Mouse (Mus musculus) layer of hippocampus, adult 9-10 months (tissue): Measurements from ENCODE around the gene Snrk.
"Not testable (repeated sequence)": the region's sequence is repeated elsewhere in the genome, so short reads cannot be mapped to it uniquely, and the experiment has no call there.

Experiments used
- DNase-seq: peaks from one replicate; pipeline ENCODE4 v3.0.0; 2022; ENCODE audit warnings: low spot score

The Snrk gene

DNA sequence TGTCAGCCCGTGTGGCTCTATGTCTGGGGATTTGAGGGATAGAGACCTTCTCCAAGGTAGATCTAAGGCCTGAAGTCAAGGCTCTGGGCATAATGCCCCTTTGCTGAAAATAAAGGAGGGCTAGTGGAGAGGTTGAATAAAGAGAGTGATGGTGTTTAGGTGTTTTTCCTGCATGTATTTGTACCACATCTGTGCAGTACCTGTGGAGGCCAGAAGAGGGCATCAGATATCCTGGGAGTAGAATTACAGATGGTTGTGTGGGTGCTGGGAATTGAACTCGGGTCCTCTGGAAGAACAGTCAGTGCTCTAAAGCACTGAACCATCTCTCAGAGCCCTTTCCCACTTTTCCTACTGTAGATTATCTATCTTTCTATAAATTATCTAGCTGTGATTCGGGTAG is 27.7 kb downstream of the Snrk start:
- no peak for DNase-seq

DNA sequence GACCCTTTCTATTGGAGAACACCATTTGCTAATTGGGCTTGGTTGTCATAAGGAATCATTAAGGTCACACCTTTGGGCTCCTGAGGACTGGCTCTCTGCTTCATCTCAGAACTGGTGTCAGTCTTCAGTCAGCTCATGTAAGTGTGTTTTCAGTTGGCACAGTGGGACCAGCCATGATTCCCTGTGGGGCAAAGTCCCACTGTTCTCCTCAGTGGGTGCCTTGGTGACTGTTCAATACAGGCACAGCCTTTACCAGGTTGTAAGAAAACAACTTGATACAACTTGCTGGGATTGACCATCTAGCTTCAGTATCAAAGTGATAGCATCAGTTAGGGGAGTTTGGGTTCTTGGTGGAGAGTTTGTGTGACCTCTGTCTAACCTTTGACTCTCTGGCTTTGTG is 28.6 kb downstream of the Snrk start:
- no peak for DNase-seq

DNA sequence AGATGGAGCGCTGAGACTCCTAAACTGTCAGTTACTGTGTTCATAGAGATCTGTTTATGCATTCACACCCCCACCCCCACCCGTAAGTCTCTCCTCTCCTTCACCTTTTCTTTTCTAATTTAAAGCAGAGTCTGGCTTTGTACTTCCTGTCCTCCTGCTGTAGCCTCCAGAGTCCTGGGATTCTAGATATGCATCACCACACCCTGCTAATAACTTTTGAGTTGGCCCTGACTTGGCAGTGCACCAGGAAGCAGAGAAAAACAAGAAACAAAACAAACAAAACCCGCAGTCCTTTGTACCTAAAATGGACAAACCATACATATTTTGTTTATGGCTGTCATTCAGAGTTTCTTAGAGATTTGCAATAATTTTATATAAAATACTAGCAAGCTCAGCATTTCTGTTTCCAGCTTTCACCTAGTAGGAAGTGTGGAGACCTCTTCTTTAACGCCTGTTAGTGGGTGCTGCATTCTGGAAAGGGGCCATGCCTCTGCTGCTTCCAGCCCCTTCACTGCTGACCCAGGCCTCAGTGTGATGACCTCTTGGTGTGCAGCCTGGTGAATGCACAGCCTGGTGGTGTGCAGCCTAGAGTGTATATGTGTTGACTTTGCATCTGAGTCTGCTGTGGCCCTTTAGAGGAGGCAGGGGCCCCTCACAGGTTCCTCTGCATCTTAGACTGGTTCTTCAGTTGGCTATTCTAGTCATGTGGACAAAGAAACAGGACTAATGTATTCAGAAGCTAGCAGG is 29.2 kb downstream of the Snrk start:
- DNase-seq, result no peak

DNA sequence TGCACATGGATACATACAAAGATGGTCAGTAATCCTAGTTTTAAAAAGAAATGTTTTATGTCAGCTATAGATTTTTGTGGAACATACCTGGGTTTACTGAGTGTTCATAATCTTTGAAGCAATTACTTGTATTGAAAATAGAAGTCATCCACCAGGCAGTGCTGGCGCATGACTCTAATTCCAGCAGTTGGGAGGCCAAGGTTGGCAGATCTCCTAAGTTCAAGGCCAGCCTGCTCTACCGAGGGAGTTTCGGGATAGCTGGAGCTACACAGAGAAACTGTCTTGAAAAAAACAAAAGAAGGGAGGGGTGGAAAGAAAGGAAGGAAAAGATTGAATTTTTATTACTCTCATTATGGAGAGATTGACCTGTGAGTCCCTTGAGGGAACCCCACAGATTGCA is 31.3 kb downstream of the Snrk start:
- DNase-seq, result no peak

DNA sequence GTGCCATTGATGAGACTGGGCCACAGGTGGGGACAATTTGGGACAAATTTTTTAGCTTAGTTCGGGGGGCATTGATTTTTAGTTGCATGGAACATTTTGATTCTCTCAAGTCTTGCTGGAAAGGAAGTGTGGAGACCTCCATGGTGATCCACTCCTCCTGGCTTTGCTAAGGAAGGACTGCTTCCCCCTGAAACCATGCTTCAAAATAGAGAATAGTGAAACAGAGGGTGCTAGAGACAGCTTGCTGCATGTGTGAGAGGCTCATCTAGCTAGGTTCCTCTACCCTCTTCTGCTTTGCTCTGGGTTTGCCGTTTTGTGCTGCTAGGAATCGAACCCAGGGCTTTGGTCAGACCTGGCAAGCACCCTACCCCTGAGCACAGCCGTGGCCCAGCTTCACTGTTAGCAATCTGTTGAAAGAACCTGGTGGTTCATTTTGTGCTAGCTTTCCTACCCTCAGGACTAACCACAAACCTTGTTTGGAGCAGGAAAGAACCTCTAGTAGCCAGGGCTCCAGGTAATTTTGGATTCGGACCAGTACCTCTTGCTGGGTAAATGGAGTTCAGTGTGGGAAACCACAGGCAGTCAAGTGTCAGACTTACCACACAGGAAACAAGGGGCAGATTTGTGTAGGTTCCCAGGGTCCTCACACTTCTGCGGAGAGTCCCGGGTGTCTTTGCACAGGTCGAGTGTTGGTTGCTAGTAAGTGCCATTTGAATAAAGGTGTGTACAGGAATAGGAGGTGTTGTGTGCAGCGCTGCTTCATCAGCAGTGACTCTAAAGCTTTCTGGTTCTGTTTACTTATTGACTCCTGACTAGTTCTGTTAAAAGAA is 33.1 kb downstream of the Snrk start:
- DNase-seq, result no peak

DNA sequence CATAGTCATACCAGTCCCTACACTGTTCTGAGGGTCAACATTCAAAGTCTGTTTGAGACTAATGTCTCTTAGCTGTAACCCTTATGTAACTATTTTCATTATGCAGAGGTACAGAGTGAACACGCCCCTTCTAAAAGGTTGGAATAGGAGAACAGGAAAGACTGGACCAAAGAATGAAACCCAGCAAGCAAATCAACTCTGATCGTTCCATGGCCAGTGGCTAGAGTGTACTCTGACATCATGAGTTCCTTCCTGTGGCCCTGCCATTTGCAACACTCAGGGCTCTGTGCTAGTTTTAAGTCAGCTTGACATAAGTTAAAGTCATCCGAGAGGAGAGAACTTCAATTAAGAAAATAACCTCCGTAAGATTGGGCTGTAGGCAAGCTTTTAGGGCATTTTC is 35.0 kb downstream of the Snrk start:
- no peak for DNase-seq

DNA sequence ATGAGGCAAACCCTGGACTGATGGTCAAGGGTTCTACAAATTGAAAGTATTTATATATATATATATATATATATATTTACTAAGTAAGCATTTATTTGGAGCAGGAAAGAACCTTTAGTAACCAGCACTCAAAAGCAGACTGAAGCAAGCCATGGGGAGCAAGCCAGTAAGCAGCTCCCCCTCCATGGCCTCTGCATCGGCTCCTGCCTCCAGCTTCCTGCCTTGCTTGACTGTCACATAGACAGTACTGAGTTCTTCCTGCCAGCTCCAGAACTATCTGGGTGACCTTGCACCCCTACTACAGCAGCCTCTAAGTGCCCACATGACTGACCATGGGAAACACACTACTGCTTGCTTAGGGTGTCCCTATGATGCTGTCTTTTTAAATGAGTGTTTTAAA is 35.4 kb downstream of the Snrk start:
- no peak for DNase-seq

DNA sequence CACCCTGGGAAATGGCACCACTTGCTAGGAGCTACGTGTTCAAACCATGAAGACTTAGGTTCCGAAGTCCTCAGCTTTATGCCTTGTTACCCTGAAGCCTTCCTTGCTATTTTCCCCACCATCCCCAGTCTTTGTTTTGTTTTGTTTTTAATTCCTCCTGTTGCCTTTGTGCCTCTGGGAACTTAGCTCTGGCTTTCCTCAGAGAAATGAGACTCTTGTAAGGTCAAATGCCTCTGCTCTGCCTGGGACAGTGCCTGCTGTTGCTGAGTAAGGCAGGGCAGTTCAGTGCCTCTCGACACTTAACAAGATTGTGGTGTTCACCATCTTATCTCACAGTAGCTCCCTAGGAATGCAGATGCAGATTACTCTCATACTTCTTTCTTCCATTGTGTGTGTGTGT is 36.4 kb downstream of the Snrk start:
- DNase-seq, result no peak

DNA sequence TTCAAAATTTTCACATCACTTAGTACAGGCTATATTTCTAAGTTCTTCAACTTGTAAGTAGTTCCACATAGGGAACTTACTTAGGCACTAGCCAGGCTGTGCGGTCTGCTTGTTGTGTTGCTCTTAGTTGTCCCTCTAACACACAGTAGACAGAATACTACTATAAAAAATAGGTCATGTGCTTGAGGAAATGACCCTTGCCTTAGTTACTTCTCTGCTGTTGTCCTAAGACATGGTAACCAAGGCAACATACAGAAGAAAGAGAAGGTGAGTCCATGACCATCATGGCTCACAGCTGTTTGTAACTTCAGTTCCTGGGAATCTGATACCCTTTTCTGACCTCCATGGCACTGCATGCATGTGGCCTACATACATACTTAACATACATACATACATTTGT is 38.1 kb downstream of the Snrk start:
- DNase-seq, result no peak

DNA sequence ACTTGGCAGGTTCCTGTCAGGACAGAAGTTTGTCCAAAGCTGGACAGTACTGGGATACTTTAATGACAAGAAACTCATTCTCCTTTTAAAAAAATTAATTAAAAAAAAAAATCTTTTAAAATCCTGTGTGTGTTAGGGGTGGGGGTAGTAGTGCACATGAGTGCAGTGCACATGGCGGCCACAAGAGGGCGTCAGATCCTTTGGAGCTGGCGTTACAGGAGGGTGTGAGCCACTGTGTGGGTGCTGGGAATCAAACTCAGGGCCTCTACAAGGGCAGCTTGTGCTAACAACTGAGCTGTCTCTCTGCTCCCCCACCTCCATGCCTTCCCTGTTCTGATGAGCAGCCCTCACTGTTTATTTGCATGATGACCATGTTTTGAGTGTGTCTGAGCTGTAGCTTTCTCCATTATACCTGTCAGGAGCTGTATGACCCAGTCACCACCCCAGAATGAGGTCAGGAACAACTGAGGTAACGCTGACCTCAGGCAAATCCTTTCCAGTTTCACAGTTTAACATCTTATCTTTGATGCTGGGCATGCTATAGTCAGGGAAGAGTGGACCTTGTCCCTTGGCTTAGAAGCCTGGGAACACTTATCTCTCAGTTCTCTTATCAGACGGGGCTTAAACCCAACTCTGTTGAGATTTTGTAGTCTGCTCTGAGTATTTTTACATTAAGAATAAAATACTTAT is 39.5 kb downstream of the Snrk start:
- no peak for DNase-seq

DNA sequence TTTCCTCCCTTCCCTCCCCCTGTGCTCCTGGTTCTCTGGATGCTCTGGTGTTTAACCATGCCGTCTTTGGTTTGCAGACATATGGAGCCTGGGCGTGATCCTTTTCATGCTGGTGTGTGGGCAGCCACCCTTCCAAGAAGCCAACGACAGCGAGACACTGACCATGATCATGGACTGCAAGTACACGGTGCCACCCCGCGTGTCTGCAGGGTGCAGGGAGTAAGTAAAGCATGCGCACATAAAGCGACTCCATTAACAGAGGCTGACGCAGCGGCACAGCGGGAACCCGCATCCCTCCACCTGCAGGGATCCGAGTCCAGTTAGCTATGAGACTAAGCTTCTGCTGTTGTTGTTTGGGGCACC is 40.0 kb downstream of the Snrk start:
- DNase-seq, result no peak

DNA sequence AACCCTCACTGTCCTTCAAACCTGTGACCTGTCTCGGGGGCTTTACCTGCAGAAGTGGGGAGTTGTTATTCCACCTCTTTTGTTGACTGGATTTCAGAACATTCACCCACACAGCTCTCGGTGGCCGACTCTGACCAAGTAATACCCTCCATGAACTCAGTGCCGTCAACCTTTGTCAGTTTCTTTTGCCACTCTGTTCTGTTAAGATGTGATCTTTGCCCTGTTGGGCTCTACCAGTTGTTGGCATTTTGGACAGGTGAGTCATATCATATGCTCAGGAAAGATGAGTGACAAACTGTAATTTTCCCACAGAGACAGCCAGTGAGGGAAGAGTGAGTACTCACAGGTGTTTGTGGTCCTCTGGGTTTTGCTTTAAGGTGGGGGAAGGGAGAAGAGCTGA is 47.5 kb downstream of the Snrk start:
- DNase-seq, result no peak

DNA sequence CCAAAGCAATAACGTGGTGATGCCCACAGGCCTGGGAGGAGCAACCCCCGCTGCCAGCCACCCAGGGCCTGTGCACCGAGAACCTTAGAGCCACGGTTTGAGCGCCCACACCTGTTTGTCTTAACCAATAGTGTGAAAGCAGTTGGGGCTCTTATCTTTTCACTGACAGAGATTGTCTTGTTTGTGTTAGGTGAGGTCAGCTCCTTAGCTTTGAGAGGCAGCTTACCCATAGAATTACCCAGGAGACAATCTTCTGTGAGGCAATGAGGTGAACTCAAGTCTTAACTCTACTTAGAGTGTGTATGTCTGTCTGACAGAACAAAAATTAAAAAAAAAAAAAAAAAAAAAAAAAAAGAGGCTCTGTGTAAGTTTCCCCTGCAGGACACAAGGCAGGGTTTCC is 50.7 kb downstream of the Snrk start:
- DNase-seq, result not testable (repeated sequence)

DNA sequence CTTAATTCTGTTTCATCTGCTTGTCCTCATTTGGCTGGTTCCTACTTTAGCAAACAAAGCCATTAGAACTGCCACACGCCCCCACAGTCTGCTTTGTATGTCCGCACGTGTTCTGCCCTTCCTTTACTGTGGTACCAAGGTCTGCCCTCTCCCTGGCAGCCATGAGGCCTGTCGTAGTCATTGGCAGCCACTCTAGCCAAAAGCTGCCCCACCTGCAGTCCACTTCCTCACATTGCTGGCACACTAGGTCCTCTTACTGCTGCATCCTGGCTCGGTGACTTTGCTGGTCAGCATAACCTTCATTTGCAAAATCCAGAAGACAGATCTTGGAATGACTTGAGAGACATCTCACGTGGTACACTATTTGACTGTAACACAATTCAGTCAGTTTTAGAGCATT is 52.8 kb downstream of the Snrk start:
- DNase-seq, result no peak

DNA sequence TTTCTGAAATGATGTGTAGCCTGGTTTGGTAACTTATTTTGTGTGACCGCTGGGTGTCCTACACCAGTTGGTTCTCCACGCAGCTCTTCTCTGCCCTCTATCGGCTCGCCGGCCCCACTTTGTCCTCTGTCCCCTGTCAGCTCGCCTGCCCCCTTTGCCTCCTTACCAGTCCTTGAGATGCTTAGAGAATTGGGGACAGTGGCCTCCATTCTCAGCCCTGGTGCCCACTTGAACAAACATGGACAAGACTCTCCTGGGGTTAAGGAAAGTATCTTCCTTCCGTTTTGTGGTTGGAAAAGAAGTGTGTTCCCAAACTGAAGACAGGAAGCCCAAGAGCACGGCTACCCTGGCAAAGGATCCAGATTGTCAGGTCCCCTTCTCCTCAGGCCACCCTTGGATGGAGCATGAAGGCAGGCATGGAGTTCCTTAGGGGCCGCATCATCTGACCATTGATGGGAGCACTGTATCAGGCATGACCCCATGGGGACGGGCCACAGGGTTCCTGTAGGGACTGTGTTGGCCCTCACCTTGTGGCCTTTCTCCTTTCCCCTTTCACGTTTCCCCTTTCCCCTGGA is 55.6 kb downstream of the Snrk start:
- DNase-seq, result no peak

DNA sequence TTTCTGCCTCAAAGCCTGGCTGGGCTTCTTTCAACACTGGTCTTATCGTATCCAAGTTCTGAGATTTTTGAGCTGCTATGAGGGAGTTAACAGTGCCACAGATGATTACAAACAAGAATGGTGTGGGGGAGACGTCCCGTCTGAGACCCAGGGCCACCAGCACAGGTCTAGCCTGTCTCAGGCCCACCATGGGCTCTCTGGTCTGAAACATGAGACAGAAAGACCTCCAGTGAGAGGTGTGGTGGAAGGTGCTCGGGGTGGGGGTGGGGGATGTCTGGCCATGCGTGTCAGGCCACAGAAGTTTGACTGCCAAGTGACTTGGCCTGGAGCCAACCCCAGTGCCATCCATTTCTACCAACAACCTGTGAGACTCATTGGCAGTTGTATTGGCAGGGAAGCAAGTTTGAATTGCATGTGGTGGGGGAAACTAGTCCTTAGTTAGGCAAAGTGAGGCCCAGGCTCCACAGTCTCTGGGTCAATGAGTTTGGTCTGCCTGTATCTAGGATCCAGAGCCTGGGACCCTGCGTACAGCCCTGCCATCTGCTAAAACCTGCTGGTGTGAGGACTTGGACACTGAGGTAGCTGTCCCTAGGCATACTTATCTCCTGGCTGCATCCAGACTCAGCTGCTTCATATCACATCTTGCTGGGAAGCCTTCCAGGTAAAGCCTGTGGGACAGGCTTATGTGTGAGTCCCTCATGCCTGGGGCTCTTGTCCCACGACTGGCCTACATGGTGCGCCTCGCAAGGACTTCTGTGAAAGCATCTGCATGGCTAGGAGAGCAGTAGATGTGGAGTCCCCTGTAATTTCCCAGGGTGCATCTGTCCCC is 56.6 kb downstream of the Snrk start:
- no peak for DNase-seq

DNA sequence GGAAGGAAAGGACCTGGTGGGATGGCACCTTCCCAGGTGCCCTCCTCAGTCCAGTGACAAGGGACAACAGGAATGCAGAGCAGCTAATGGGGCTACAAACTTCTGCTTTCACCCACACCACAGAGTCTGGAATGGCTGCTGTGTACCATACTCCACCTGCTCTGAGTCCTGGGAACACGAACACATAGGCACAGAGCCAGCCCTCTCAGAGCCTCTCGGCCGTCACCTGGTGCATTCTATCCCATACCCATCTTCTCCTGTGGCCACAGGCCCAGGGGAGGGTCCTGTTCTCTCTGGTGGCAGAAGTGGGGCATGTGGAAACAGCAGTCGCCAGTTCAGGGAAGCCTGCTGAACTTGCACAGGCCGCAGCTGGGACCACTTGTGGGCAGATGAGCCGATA is 57.7 kb downstream of the Snrk start:
- DNase-seq, result no peak

DNA sequence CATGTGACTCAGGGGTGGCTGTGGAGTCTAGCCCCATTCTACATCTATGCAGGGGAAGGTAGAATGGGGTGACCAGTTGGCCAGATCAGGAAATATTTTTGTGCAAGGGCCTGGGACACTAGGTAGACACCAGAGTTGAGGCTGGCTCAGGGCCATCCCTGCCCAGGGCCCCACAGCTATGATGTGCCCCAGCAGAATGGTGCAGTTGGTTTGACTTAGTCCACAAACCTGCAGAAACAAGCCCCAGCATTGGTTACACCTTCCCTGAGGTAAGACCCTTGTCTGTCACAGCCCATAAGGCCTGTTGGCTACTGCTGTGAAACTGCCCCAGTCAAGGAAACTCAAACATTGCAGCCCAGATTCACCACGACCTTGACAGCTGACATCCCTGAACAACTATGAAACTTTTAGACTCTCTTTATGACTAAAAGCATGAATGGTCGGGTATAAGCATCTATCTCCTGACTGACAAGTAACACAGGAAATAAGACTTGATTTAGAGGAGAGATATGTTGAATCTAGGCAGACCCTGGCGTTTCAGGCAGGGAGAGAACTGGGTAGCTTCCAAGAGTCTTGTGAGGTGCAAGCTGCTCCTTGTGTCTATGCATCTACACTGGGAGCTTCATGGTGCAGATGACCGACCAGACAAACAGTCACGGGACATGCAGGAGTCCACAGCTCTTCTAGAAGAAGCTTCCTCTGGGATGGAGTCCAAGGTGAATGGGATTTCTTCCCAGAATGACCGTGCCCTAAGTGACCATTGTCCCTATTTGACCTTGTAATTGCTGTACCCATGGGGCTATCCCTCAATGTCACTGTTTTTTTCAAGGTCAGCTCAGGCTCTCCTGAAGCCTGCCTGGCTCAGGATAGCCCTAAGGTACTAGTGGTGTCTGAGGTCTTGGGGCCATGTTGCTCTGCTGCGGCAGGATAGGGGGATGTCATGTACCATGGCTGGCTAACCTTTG is 60.5 kb downstream of the Snrk start:
- no peak for DNase-seq

DNA sequence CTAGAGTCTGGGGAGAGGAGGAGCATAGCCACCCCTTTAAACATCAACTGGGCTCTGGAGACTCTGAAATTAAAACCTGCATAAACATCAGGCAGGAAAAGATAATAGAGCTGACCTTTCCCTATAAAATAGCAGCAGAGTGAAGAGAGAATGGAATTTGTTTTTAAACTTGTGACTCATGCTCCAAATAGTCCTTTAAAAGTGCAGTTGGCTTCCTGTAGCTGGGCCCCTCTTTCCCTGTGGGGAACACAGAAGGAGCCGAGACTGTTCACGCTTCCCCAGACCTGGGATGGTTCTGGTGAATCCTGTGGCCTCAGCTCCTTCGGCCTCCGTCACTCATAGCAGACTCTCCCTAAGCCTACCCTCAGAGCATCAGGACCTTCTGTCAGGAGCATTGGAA is 61.4 kb downstream of the Snrk start:
- no peak for DNase-seq

DNA sequence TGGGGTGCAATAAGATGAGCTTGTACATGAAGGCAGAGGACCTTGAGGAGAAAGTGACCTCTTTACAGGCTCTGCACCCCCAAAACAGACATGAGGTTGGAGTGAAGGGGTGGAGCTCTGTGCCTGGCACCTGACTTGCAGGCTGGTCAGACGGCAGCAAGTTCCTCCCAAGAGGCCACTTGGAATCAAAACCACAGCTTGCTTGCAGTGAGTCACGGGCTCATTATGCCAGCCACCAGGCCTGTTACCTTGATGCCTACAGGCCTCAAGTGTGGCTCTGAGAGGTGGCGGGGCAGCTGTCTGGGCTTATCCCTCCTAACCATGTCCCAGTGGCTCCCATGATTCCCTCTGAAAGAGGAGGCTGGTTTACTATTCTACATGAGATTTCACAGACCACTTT is 63.0 kb downstream of the Snrk start:
- no peak for DNase-seq

DNA sequence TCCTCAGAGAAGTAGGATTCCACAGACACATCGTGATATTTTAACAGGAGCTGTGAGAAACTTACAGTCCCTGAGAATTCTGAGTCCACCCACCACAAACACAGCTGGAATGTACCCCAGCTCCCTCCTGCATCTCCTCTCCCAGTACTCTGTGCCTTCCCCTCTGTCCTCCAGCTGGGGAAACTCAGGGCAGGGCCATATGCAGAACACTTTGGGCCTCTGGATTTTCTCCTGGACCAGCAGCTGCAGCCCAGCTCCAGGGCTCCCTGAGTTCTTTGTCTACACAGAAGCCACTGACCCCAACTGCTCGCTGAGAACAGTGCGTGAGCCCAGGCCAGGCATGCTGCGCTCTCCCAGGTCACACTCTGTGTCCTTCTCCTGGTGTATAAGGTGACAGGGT is 66.0 kb downstream of the Snrk start:
- no peak for DNase-seq
